Mouse (Mus musculus) forebrain, embryonic 11.5 days (tissue): ENCODE results near the gene 9630041A04Rik. TPM values are rescaled to one million over a fixed set of nuclear protein-coding genes. Genes with fewer than 3 reads are reported as not detected.

Source experiments
- ATAC-seq: fragments of 200-750 bp; cut with Nextera tagmentation; replicated peaks from 2 replicates; pipeline ENCODE4 v1.8.0; 2017; ENCODE audit warnings: moderate TSS enrichment; ENCODE audit not compliant: low FRiP score
- DNase-seq: peaks from one replicate; pipeline ENCODE4 v3.0.0-alpha.2; 2017; ENCODE audit warnings: low spot score
- H3K27ac ChIP-seq: fragments of 300-500 bp; sonication (generic); 2 replicates; pipeline ENCODE4 v1.5.1; 2014; ENCODE audit warnings: low read depth, low read length
- H3K27me3 ChIP-seq: fragments of 300-500 bp; sonication (generic); 2 replicates; pipeline ENCODE4 v1.6.1; 2014; ENCODE audit warnings: mild to moderate bottlenecking, low read length, mixed read lengths; ENCODE audit not compliant: control insufficient read depth, insufficient read depth
- H3K36me3 ChIP-seq: fragments of 300-500 bp; sonication (generic); 2 replicates; pipeline ENCODE4 v1.6.1; 2014; ENCODE audit warnings: mild to moderate bottlenecking, low read length, moderate library complexity, mixed read lengths; ENCODE audit not compliant: control insufficient read depth, insufficient read depth
- H3K4me1 ChIP-seq: fragments of 300-500 bp; sonication (generic); replicated peaks from 2 replicates; pipeline ENCODE4 v1.6.1; 2014; ENCODE audit warnings: low read length, mixed read lengths; ENCODE audit not compliant: control insufficient read depth, insufficient read depth
- H3K4me2 ChIP-seq: fragments of 300-500 bp; sonication (generic); 2 replicates; pipeline ENCODE4 v1.6.1; 2014; ENCODE audit warnings: low read depth, mild to moderate bottlenecking, low read length, moderate library complexity, mixed read lengths; ENCODE audit not compliant: severe bottlenecking
- H3K4me3 ChIP-seq: fragments of 300-500 bp; sonication (generic); 2 replicates; pipeline ENCODE4 v1.5.1; 2014; ENCODE audit warnings: low read depth, low read length
- H3K9ac ChIP-seq: fragments of 300-500 bp; sonication (generic); 2 replicates; pipeline ENCODE4 v1.6.1; 2014; ENCODE audit warnings: low read length
- H3K9me3 ChIP-seq: fragments of 300-500 bp; sonication (generic); 2 replicates; pipeline ENCODE4 v1.6.1; 2016; ENCODE audit warnings: low read length, mixed read lengths; ENCODE audit not compliant: control insufficient read depth
- whole genome bisulfite sequencing: fragments of 180-500 bp; shearing (Covaris S2); extraction: QIAGEN DNeasy Blood & Tissue Kit; methylation state at CpG from one replicate; pipeline ENCODE4 v1.1.7; 2014; 5-methylcytosine and 5-hydroxymethylcytosine counted together
- polyA plus RNA-seq: library from polyadenylated mRNA; unstranded; fragments of >200 nt; fragmentation: Nextera tagmentation; extraction: Ambion mirVana; gene quantifications from 2 replicates; pipeline ENCODE4 v1.2.1, GENCODE M21; 2014

Gene 9630041A04Rik
- polyA plus RNA-seq, 1 experiment from 2014 or later = 0.29 TPM

GRCm38 (mm10) chr9:101933946-101934573, 72.4 kb downstream of the 9630041A04Rik start:
- 62% methylated on average over 8 of the region's 8 CpGs for WGBS
- no peak for DNase-seq
- no peak overlapping the region for H3K27ac ChIP-seq

GRCm38 (mm10) chr9:101934887-101935286, 73.2 kb downstream of the 9630041A04Rik start:
- no peak overlapping the region for H3K9ac ChIP-seq
- H3K4me2 ChIP-seq = no peak overlapping the region
- H3K9me3 ChIP-seq = no peaks in the 10 kb centered on the region
- H3K27ac ChIP-seq = no peak overlapping the region
- H3K36me3 ChIP-seq = no peaks in the 10 kb centered on the region
- H3K4me1 ChIP-seq = no peaks in the 10 kb centered on the region
- WGBS = 80% methylated on average over 8 of the region's 8 CpGs
- H3K4me3 ChIP-seq = no peak overlapping the region
- no peaks in the 10 kb centered on the region for H3K27me3 ChIP-seq
- DNase-seq (no peak), ATAC-seq (no peak)

More at GRCm38 (mm10) chr9:101933946-101934573, 72.4 kb downstream of the 9630041A04Rik start:
- H3K4me3 ChIP-seq = no peak overlapping the region
- H3K4me1 ChIP-seq = no peaks in the 10 kb centered on the region
- H3K9me3 ChIP-seq = no peaks in the 10 kb centered on the region
- no peaks in the 10 kb centered on the region for H3K36me3 ChIP-seq
- no peaks in the 10 kb centered on the region for H3K27me3 ChIP-seq
- no peak for ATAC-seq
- H3K9ac ChIP-seq = no peak overlapping the region
- H3K4me2 ChIP-seq = no peak overlapping the region

GRCm38 (mm10) chr9:101938066-101938465, 76.4 kb downstream of the 9630041A04Rik start:
- no peaks in the 10 kb centered on the region for H3K36me3 ChIP-seq
- no peak overlapping the region for H3K27ac ChIP-seq
- H3K4me1 ChIP-seq = no peaks in the 10 kb centered on the region
- H3K4me3 ChIP-seq = no peak overlapping the region
- no peaks in the 10 kb centered on the region for H3K27me3 ChIP-seq
- no peaks in the 10 kb centered on the region for H3K9me3 ChIP-seq
- 79% methylated on average over 4 of the region's 4 CpGs for WGBS
- H3K4me2 ChIP-seq = no peak overlapping the region
- DNase-seq = no peak
- no peak for ATAC-seq
- H3K9ac ChIP-seq = no peak overlapping the region

GRCm38 (mm10) chr9:101939006-101939405, 77.4 kb downstream of the 9630041A04Rik start:
- Histone ChIP-seq H3K27me3 (no peaks in the 10 kb centered on the region), H3K36me3 (no peaks in the 10 kb centered on the region), H3K9me3 (no peaks in the 10 kb centered on the region), H3K4me2 (no peak overlapping the region), H3K4me1 (no peaks in the 10 kb centered on the region), H3K4me3 (no peak overlapping the region), H3K9ac (no peak overlapping the region), H3K27ac (no peak overlapping the region)
- ATAC-seq (no peak), DNase-seq (no peak)
- WGBS = 89% methylated on average over 5 of the region's 5 CpGs

- no peak overlapping the region for H3K27ac ChIP-seq
- no peaks in the 10 kb centered on the region for H3K4me1 ChIP-seq
- H3K4me3 ChIP-seq = no peak overlapping the region
- H3K4me2 ChIP-seq = no peak overlapping the region
- ATAC-seq (no peak), DNase-seq (no peak)
- no peaks in the 10 kb centered on the region for H3K9me3 ChIP-seq
- H3K36me3 ChIP-seq = no peaks in the 10 kb centered on the region
- H3K9ac ChIP-seq = no peak overlapping the region
- no peaks in the 10 kb centered on the region for H3K27me3 ChIP-seq
- WGBS = 73% methylated on average over 3 of the region's 3 CpGs
Measured at GRCm38 (mm10) chr9:101940182-101940581, 78.5 kb downstream of the 9630041A04Rik start.

GRCm38 (mm10) chr9:101942058-101942669, 80.5 kb downstream of the 9630041A04Rik start:
- no peaks in the 10 kb centered on the region for H3K4me1 ChIP-seq
- no peak for ATAC-seq
- H3K27ac ChIP-seq = no peak overlapping the region
- DNase-seq = no peak
- 92% methylated on average over 9 of the region's 9 CpGs for WGBS
- no peaks in the 10 kb centered on the region for H3K27me3 ChIP-seq
- no peaks in the 10 kb centered on the region for H3K9me3 ChIP-seq
- no peak overlapping the region for H3K4me2 ChIP-seq
- no peak overlapping the region for H3K4me3 ChIP-seq
- H3K36me3 ChIP-seq = no peaks in the 10 kb centered on the region
- H3K9ac ChIP-seq = no peak overlapping the region

GRCm38 (mm10) chr9:101945326-101945725, 83.7 kb downstream of the 9630041A04Rik start:
- H3K27me3 ChIP-seq = no peaks in the 10 kb centered on the region
- ATAC-seq (no peak), DNase-seq (no peak)
- peaks cover 4% of the 10 kb centered on the region for H3K4me1 ChIP-seq
- no peak overlapping the region for H3K4me2 ChIP-seq
- H3K9ac ChIP-seq = no peak overlapping the region
- no peaks in the 10 kb centered on the region for H3K36me3 ChIP-seq
- H3K4me3 ChIP-seq = no peak overlapping the region
- WGBS = 61% methylated on average over 7 of the region's 7 CpGs
- H3K9me3 ChIP-seq = no peaks in the 10 kb centered on the region
- H3K27ac ChIP-seq = no peak overlapping the region

GRCm38 (mm10) chr9:101945814-101946213, 84.2 kb downstream of the 9630041A04Rik start:
- WGBS = 93% methylated on average over 4 of the region's 4 CpGs
- H3K4me2 ChIP-seq = no peak overlapping the region
- H3K9me3 ChIP-seq = no peaks in the 10 kb centered on the region
- H3K4me1 ChIP-seq = peaks cover 4% of the 10 kb centered on the region
- H3K36me3 ChIP-seq = no peaks in the 10 kb centered on the region
- H3K9ac ChIP-seq = no peak overlapping the region
- no peak for ATAC-seq
- H3K4me3 ChIP-seq = no peak overlapping the region
- H3K27ac ChIP-seq = no peak overlapping the region
- DNase-seq = no peak
- no peaks in the 10 kb centered on the region for H3K27me3 ChIP-seq

GRCm38 (mm10) chr9:101950101-101950500, 88.5 kb downstream of the 9630041A04Rik start:
- Histone ChIP-seq H3K9ac (no peak overlapping the region), H3K27me3 (no peaks in the 10 kb centered on the region), H3K27ac (no peak overlapping the region), H3K4me3 (no peak overlapping the region), H3K36me3 (no peaks in the 10 kb centered on the region), H3K9me3 (no peaks in the 10 kb centered on the region), H3K4me2 (no peak overlapping the region), H3K4me1 (peaks cover 4% of the 10 kb centered on the region)
- DNase-seq (no peak), ATAC-seq (no peak)
- 12% methylated on average over 3 of the region's 3 CpGs for WGBS
